Mouse (Mus musculus) erythroblast, embryonic 14.5 days (primary cell): ENCODE data around the gene Megf6.

Experiments used
- GATA1 ChIP-seq: IDR thresholded peaks from 2 replicates; pipeline ENCODE4 v1.6.1; 2012; ENCODE audit warnings: low read length, inconsistent platforms, mixed read lengths
- TAL1 ChIP-seq: IDR thresholded peaks from 3 replicates; pipeline ENCODE4 v1.6.1; 2012; ENCODE audit warnings: low read length, inconsistent platforms, mixed read lengths

DNA sequence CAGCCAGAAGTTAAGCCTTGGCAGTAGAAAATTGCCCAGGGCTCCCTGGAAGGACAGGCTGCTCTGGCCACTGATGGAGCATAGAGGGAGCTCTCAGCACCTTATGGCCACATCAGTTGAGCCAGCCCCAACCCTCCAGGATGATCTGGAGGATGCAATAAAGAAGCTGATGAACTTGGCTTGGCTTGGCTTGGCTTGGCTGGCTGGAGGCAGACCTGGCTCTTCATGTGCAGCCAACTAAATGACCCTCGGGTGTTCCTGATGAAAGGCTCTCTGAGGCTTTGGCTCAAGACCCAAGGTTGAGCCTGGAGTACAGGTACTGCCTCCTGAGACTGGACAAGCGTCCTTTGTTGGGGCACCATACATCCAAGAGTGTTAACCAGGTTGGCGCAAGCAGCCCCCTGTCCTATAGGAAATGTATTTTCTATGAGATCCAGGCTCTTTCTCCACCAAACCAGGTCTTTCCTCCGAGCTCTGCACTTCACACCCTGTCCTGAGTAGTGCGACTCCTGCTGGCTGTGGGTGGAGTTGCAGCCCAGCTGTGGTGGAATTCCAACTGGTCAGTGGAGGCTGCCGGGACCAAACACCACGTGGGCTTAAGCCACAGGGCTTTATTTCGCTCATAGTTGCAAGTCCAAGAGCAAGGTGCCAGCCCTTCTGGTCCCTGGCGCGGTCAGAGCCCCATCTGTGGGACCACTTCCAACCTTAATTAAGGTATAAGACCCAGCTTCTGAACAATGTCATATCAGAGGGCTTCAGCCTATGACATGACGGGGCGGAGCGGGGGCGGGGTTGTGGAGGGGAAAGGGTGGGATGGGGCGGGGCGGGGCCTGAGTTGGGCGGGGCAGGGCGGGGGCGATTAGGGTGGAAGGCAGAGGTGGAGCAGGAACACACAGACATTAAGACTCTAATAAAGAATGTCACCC is 75.8 kb downstream of the Megf6 start:
- TF ChIP-seq TAL1 (no peak), GATA1 (no peak)
